Mouse (Mus musculus): ENCODE results near the gene Wfdc5. TPM values are rescaled to one million over a fixed set of nuclear protein-coding genes. Genes with fewer than 3 reads are reported as not detected.
"Not testable (repeated sequence)": the region's sequence is repeated elsewhere in the genome, so short reads cannot be mapped to it uniquely, and the experiment has no call there.

The Wfdc5 gene
- total RNA-seq (2021) = not detected
- long read RNA-seq, experiment 1 = 0 reads
- long read RNA-seq, experiment 2 = 0 reads

DNA sequence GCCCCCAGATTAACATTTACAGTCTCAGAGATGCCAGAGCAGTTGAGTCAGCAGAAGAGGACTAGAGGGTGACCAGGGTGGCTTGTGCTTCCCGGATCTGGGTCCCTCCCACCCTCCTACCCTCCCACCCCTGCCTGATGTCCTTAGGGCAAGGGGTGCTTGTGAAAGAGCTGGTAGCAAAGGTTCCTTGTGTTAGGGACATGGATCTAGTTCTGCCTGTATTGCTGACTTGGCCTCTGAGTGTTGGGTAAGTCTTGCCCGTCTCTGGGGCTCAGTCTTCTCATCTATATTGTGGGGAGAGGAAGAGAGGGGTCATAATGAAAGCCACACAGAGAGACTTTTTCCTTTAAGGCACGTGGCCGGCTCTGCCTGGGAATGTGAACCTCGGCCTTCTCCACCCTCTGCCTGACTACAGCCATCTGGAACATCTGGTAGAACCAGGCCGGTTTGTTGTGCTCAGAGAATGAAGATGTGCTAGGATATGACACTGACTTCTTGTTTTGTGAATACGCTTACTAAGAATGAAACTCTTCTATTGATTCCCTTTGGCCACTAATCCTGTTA lies at the start of gene Wfdc5:
Wfdc5 (minus strand) TSS at position 51 of the 564 bp plus-strand sequence.
- DNase-seq (ENCODE audit: low spot score in 2 of 2) = no peak

DNA sequence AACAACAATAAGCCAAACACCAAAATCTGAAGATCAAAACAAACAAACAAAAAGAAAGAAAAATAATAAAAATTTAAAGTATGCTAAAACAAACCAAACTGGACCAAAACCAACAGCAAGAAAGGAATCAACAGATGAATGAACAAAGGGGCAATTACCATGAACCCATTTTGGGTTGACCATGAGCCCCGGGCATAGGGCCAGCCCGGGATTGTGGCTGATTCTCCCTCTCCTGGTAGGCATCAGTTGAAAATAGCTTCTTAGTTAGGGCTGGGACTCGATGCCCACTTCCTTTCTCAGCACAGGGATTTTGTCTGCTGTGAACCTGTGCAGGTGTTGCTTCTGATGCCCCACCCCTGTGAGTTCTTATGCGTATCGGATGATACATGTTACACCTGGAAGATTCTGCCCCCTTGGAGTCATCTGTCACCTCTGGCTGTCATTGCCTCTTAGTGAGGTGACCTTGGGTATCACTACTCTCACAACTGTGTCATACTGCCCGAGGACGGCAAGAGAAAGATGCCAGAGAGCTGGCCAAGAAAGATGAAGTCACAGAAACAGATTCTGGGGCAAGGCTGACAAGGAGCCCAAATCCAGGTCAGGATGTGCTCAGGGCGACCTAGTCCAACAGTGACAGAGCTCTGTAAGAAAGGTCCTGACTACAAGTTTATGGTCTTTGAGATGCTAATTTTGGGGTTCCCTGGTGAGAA lies 46.0 kb upstream of the Wfdc5 start:
- DNase-seq (ENCODE audit: low spot score in 2 of 2) = no peak

DNA sequence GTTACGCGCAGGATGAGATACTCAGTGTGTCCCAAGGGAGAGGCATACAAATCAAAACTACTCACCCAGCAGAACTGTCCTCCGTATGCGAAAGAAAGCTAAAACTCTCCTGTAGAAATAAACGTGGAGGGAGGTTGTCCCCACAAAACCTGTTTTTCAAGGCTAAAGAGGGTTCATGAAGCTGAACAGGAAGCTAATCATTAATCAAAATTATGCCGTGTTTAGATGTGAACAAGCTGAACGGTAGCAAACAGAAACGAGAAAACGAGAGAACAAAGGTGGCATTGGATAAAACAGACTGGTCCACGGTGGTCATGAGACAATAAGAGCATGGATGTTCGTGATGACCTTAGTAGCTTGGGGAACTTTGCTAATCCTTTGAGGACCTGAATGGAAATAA lies 39.0 kb upstream of the Wfdc5 start, which contains the start of gene Wfdc15b:
Wfdc15b (minus strand) TSS at position 139 of the 400 bp plus-strand sequence.
- DNase-seq (ENCODE audit: low spot score in 2 of 2) = no peak

DNA sequence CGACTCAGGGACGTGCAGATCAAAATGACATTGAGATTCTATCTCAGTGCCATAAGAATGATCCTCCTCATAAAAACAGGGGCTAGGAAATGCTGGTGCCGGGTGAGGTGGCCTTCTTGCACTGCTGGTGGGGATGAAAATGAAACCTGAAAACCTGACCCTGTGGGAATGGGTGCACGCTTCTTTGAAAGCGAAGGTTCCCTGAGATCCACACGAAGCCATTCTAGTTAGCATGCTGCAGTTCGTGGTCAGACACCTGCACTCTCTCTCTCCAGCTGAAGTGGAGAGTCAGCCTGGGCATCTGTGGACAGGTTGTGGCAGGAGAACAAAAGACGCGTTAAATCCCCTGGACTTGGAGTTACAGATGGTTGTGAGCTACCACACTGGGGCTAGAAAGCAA lies 36.8 kb upstream of the Wfdc5 start:
- DNase-seq (ENCODE audit: low spot score in 2 of 2) = no peak

DNA sequence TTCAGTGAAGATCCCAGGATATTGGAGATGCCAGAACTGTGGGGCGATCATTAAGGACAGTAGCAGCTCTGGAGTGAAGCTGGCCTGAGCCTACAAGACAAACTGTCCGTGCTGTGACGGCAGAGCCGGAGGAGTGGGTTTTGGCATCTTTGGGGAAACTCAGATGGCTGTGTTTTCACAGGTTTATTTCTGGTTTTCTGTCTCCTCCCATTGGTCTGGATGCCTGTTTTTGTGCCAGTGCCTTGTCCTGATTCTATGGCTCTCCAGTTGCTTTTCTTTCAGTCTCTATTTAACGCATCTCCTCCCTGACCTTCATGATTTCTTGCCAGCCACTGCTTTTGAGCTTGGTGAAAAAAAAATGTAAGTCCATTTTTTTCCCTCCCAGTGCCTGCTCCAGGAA lies 30.2 kb upstream of the Wfdc5 start:
- DNase-seq (ENCODE audit: low spot score in 2 of 2) = peak; percentile 7 to 37

DNA sequence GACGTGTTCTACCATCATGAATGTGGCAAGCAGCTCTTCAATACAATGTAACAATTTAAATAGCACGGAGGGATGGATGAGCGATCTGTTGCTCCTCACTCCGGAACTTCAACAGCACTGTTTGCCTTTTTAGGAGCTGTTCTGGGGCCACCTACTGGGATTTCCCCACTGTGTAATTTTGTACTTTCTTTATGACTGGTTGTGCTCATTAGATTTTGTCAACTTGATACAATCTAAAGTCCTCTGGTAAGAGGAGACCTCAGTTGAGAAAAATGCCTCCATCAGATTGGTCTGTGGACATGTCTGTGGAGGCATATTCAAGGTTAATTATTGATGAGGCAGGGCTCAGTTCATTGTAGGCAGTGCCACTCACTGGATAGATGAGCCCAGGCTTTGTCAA lies 28.4 kb upstream of the Wfdc5 start:
- DNase-seq (ENCODE audit: low spot score in 2 of 2) = no peak

DNA sequence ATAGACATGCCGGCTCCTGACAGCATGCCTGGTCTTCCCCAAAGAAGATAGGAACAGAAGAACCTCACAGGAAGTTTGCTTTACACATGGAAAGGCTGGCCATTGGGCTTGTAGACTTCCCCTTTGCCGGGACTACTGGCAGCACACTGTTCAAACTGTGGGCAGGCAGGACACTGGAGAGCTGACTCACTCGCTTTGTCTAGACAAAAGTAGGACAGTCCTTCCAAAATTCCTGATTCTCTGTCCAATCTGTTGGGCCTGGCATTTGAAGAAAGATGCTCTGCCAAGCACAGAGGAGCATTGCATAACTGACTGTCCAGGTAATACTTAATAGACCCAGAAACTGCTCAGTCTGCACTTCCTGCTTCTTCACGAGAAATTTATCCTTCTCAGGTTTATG lies 24.1 kb upstream of the Wfdc5 start:
- peak; percentile 14 to 33 for DNase-seq (ENCODE audit: low spot score in 2 of 2)

DNA sequence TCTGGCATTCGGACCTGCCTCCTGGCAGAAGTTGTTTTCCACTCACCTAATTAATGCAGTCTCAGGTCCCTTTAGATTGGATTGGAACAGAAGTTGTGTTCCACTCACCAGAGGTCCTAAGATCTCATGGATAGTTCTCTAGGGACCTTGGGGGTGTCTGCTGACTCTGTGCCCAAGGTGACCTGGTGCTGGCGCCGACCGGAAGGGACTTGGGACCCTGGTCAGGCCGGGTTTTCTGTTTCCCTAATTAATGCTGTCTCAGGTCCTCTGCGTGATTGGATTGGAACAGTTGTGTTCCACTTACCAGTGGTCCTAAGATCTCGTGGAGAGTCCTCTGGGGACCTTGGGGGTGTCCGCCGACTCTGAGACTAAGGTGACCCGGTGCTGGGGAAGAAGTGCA lies 23.5 kb upstream of the Wfdc5 start:
- DNase-seq (ENCODE audit: low spot score in 2 of 2) = not testable (repeated sequence)

DNA sequence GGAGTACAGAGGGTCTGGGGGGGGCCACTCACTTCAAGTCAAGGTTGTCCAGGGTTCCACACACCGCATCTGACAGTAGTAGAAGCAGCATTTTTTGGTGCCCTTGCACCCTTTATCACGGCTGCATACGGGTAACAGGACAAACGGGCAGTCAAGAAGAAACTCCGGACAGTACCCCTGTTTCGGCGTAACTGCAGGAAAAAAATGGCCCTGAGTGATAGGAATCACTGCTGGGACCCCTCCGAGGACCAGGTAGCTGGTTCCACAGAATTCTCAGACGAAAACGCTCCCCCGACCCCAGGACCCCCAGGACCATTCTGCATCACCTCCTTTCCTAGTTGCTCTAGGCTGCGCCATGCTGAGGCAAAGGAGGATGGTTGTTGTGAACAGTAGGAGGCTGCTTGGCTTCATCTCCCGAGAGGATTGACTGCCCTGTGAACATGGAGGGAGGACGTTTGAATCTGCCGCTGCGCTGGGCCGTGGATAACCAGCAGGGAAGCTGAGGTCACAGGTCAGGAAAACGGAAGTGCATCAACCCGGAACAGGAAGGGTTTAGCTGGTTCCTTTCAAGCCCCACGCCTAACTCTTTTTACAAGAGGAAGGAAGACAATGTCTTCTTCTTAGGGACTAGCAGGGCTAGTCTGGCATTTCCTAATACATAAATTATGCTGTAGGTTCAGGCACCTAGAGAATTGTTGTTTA lies 17.2 kb upstream of the Wfdc5 start, which contains the start of gene Wfdc15a:
Wfdc15a (minus strand) TSS at position 505 of the 702 bp plus-strand sequence.
- DNase-seq (ENCODE audit: low spot score in 2 of 2) = no peak

DNA sequence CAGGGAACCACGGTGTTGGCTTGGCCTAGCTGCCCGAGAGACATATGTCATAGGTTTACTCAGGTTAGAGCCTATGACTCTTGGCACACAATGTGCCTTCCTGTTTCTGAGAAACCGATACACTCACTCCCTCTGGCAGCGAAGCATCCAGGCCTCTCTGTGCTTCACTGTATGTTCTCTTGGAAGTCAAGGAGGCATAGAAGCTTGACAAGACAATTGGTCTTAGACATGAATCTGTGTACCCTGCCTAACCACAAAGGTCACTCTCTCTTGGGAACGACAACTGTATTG lies 14.1 kb upstream of the Wfdc5 start:
- no peak for DNase-seq (ENCODE audit: low spot score in 2 of 2)

DNA sequence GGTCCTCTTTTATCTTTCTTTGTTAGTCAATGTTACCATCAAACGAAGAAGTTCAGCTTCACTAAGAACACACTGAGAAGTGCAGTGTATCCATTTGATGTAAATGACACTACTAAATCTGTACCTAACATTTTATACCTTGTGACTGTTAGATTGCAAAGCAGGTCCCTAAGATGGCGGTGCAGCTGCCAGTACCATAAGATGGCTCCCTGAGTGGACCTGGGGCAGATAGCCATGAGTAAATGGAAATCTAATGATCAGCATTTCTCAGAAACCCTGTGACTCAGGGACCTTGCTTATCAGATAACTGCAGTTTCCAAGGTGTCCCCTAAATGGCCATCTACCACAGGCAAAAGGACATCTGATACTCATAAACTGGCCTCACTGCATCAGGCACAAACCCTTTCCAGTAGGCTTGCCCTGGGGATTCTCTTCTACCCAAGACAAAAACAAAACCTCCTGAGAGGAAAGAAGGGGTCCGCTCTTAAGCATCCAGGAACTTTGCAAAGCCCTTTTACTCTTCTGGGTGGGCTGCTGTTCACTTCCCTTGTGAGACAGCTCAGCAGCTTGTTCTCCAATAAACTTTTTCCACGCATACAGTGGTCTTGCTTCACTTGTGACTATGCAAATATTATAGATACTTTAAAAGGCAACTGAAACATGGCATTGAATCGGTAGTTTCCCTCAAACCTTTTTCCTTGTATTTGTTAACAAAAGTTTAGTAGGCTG lies 13.6 kb upstream of the Wfdc5 start:
- DNase-seq (ENCODE audit: low spot score in 2 of 2) = no peak

DNA sequence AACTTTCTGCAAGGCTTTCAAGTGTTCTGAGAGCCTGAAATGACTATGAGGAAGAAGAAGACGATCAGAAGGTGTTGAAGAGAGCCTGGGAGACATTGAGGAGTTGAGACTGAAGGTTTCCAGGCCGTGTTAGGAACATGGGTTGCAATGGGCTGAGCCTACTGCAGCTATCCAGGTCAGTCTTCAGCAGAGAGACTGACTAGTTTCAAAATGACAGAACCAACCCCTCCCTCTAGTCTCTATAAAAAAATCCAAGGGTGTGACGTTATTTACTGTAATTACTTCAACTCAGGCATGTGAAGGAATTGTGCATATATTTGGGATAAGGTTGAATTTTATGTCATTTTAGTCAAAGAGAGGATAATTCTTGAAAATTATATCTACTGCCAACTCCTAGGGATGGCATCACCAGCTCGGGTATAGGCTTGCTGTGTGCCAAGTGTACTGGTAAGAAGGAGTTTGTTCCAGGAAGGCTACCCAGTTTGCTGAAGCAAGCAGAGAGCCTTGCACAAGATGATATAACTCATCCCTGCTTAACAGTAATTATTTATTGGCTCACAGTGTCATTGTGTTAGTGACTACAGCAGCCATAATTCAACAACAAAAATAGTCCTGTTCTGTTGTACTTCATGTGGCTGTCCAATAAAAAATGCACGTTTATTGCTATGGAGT lies 12.6 kb upstream of the Wfdc5 start:
- no peak for DNase-seq (ENCODE audit: low spot score in 2 of 2)

DNA sequence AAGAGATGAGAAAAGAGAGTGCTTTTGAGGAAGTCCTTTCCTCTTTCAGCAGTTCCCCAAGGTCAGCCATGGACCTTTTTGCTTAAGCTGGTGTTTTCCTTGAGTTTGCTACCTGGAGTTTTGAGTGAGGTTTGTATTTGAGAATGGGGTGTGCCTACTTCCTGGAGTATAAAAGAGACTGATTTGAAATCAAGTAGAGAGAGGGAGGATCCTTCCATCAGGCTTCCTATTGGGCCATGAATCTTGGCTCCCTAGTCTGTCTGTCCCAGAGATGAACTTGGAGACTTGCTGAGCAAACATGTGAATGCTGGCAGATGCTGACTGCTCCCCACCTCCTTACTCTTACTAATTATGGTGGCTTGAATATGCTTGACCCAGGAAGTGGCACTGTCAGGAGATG lies 9.7 kb upstream of the Wfdc5 start:
- DNase-seq (ENCODE audit: low spot score in 2 of 2) = no peak

DNA sequence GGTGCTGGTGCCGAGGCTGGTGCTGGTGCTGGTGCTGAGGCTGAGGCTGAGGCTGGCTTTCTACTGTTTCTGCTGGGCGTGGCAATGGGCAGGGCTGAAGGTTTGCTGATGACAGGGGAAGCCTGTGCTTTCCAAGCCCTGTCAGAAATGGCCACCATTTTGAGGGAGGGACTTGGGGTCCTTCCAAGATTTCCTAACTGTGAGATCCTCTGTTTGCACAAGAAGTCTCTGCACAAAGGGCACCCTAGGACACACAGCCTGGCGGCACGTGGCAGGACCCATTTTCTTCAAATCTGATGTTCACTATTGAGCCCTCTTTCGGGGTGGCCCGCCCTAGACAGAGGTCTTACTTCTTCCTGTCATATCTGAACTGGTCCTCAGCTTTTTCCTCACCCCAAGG lies 8.0 kb upstream of the Wfdc5 start, which contains the start of gene Wfdc12:
Wfdc12 (minus strand) TSS at position 33 of the 400 bp plus-strand sequence.
- DNase-seq (ENCODE audit: low spot score in 2 of 2) = no peak

DNA sequence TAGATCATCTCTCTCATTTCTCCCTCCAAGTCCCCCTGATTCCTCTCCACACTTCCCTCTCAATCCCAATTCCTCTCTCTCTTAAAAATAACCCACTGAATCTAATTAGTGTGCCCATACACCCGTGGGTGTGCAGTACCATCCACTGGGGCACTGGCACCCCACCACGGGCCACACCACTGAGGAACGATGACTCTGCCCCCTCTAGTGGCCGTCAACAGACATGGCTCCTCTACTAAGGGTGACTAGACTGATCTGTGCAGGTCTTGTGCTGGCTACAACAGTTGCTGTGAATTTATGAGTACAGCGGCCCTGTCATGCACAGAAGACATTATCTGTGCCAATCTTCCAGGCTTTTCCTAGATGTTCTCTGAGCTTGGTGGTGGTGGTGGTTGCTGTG lies 6.2 kb upstream of the Wfdc5 start:
- no peak for DNase-seq (ENCODE audit: low spot score in 2 of 2)

DNA sequence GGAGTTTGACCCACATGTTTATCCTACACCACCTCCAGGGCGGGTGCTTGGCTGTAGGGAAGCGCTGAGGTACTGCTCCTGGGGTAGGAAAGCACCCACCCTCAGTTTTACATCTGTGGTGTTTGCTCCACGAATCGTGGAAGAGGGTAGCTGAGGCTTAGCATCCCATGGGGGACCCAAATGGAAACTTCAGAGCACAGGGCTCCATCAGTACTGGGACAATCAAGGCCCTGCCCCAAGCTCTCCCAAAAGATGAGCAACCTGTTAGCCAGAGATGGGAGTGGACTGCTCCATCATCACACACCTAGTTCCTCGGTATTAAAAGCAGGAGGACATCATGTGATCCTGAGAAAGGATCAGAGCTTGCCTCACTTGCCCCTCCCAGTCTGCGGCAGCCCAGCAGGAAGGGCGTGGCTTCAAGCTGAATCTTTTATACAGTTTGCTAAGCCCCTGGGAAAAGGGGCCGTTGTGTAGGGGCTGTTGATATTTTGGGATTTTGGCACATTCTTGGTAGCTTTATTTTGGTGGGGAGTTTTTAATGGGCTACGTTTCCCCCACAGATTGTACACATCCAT lies 1.7 kb upstream of the Wfdc5 start:
- no peak for DNase-seq (ENCODE audit: low spot score in 2 of 2)

DNA sequence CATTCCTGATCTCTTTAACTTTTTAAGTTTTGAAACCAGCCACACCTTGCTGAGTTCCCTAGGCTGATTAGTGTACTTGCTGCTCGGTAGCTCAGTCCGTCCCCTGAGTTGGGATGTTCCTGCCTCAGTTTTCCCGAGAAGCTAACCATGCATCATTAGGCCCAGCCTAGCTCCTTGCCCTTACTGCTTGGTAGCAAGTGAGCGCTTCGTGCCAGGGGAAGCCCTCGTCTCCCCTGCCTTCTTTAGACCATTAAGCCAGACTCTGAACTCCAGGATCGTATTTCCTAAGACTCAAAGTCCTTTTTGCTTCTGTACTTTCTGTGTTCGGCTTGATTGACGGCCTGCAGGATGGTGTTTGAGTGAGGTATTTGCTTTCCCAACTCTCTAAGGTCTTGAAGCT lies 798 bp upstream of the Wfdc5 start:
- DNase-seq (ENCODE audit: low spot score in 2 of 2) = no peak

DNA sequence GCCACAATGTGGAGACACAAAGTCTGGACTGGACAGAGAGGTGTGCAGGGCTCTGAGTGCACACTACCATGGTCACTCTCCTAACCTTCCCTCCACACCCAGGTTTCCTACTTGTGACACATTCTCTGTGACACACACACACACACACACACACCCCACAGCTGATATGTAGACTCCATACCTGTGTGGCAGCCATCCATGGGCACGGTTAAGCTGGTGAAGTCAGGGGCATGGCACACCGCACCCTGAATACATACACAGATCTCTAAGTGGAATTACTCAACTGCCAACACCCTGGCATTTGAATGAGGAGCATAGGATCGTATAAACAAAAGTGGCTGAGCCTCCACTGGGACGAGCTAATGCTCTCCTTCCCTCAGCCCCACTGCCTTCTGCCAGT lies 1.8 kb downstream of the Wfdc5 start:
- no peak for DNase-seq (ENCODE audit: low spot score in 2 of 2)

DNA sequence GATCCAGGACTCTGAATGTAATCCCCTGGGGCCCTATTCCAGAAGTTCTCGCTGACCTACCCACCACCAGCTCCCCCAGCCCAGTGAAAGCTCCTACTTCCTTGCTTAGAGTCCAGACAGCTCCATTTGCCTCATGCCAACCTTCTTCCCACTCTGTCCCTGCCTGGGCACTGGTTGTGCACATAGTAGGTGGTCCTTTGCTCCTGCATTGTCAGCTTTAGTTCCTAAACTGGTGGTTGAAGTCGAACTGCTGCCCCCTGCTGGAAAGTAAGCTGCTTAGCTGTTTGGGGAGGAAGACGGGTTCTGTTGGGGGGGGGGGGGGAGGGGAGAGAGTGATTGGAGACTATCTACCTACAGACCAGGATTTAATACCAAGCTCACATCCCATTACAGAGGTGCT lies 2.4 kb downstream of the Wfdc5 start:
- DNase-seq (ENCODE audit: low spot score in 2 of 2) = peak in 1 of 2 experiments; percentile 31

DNA sequence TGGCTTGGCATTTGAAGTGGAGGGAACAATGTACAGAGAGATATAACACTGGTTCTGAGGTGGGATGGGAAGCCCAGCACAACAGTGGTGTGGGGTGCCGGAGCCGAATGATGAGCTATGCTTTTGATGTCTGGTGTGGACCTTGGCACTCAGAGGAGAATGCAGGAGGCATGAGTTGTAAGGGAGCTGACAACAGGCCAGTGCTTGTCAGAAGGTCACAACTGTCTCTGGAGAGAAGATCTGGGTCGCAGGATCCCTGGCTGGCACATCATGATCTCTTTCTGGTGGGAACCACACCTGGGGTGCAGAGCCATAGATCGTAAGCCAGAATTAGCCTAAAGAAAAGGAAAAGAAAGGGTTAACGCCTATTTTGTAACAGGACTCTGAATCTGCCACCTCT lies 4.7 kb downstream of the Wfdc5 start:
- no peak for DNase-seq (ENCODE audit: low spot score in 2 of 2)

DNA sequence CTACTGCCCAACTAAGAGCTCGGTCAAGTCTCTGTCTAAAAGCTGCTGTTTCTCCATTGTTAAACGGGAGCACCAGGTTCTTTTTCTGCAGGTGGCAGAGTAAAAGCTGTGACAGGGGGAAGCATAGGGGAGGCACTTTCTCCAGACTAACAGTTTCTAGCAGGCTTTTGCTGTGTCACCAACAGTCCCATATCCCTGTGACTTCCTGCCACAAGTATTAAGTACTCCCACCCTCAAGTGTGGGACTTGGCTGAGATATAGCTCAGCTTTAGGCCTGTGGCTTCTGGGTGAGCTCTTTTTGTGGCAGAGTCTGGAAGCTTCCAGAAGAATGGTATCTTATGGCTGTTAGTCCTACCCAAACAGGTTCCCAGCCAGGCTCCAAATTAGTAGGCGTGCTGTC lies 6.7 kb downstream of the Wfdc5 start:
- no peak for DNase-seq (ENCODE audit: low spot score in 2 of 2)
